Mouse (Mus musculus): ENCODE data around the gene Rcn2. TPM values are rescaled to one million over a fixed set of nuclear protein-coding genes. Genes with fewer than 3 reads are reported as not detected.
A peak's percentile ranks its signal among the peaks of the same experiment; 100 is the strongest.

Gene Rcn2
- total and polyA plus RNA-seq, 3 experiments: 16.8 to 56.6 (median 30.8) TPM

DNA sequence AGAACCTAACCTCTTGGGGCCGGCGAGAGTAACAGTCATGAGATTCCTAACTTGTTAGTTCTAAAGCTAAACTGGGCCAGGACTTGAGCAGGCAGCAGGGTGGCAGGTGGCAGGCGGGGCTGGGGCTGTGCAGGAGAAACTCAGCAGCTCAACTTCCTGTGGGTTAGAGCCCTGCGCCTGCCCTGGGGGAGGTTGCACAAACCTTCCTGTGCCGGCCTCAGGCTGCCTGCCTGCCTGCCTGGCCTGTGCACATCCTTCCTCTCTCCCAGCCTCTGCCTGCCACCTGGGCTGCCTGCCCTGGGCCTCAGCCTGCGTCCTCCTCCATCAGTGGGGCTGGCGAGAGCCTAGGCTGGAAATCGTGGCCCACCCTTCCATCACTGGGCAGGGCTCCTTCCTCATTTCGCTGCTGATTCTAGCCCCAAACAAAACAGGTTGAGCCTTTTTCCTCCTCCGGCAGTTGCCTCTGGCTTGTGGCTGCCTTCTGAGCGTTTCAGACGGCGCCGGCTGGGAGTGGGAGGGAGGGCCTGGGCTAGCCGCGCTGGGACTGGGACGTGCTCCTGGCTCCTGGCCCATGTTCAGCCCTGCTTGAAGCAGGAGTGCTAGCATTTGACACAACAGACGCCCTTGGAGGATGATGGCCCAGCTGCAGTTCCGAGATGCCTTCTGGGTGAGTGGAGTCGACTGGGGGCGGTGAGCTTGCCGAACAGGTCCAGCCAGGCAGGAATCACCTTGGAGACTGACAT lies 48.3 kb downstream of the Rcn2 start, which contains the start of gene Pstpip1:
Gene Pstpip1 (plus strand): TSS at position 185 of the 743 bp plus-strand sequence.
- TF ChIP-seq MAX (IDR thresholded peaks at IDR 0.05; ENCODE audit: low read length) (no peak), ELF1 (IDR thresholded peaks at IDR 0.05; ENCODE audit: low read depth, low read length) (no peak), ETS1 (conservative IDR thresholded peaks at IDR 0.05; ENCODE audit: low read depth, low read length) (no peak), MXI1 (IDR thresholded peaks at IDR 0.05; ENCODE audit: low read depth, low read length) (no peak), TBP (conservative IDR thresholded peaks at IDR 0.05; ENCODE audit: low read depth, low read length) (0 out of 2 replicates have a peak, but pooled peaks have one; percentile 56), BHLHE40 (IDR thresholded peaks at IDR 0.05; ENCODE audit: low read depth, low read length) (no peak), MEF2A (IDR thresholded peaks at IDR 0.05; ENCODE audit: borderline replicate concordance, low read depth, low read length) (no peak), PAX5 (IDR thresholded peaks at IDR 0.05; ENCODE audit: low read length) (no peak), MAZ (IDR thresholded peaks at IDR 0.05; ENCODE audit: low read depth, low read length) (no peak), POLR2A (IDR thresholded peaks at IDR 0.05; ENCODE audit: low read depth, low read length) (peak; percentile 58; the same call in 1 of the 2 replicates), CTCF (conservative IDR thresholded peaks at IDR 0.05 in 1 of 2, IDR thresholded peaks at IDR 0.05 in 1 of 2; ENCODE audit: low read depth in 2 of 2, low read length in 2 of 2) (no peak), ZMIZ1 (IDR thresholded peaks at IDR 0.05; ENCODE audit: low read depth, low read length) (no peak), ZKSCAN1 (IDR thresholded peaks at IDR 0.05; ENCODE audit: borderline replicate concordance, low read depth, low read length) (no peak), RAD21 (IDR thresholded peaks at IDR 0.05; ENCODE audit: low read depth, low read length) (no peak), USF2 (conservative IDR thresholded peaks at IDR 0.05; ENCODE audit: low read depth, low read length) (no peak), JUND (conservative IDR thresholded peaks at IDR 0.05; ENCODE audit: low read depth, low read length) (no peak), RCOR1 (conservative IDR thresholded peaks at IDR 0.05; ENCODE audit: low read depth, low read length) (no peak), JUN (IDR thresholded peaks at IDR 0.05; ENCODE audit: insufficient read depth, low read depth, low read length) (no peak), MAFK (IDR thresholded peaks at IDR 0.05; ENCODE audit: insufficient replicate concordance, low read length) (no peak), ZC3H11A (IDR thresholded peaks at IDR 0.05; ENCODE audit: low read depth, low read length) (no peak), NRF1 (IDR thresholded peaks at IDR 0.05; ENCODE audit: low read depth, low read length) (peak; percentile 39; the same call in 1 of the 2 replicates), NELFE (IDR thresholded peaks at IDR 0.05; ENCODE audit: low read depth, low read length) (peak; percentile 55; the same call in 1 of the 2 replicates), TCF12 (IDR thresholded peaks at IDR 0.05; ENCODE audit: low read depth, low read length) (no peak), HCFC1 (IDR thresholded peaks at IDR 0.05; ENCODE audit: low read depth, low read length) (no peak), UBTF (IDR thresholded peaks at IDR 0.05; ENCODE audit: low read depth, low read length) (peak; percentile 64; the same call in 1 of the 2 replicates), SIN3A (IDR thresholded peaks at IDR 0.05; ENCODE audit: low read length) (0 out of 2 replicates have a peak, but pooled peaks have one; percentile 20)
- Histone ChIP-seq H3K9ac (ENCODE audit: insufficient read depth, low read depth) (no peak within 1 kb of the TSS), H3K9me3 (replicated peaks; ENCODE audit: low read length) (no peaks in the 10 kb centered on the region), H3K36me3 (replicated peaks in 1 of 2; ENCODE audit: control insufficient read depth in 1 of 2, insufficient read depth in 1 of 2, low read length in 1 of 2) (peaks cover 0 to 10% of the 10 kb centered on the region in 2 experiments), H3K4me2 (ENCODE audit: insufficient read depth, low read depth, poor library complexity, severe bottlenecking) (no peak within 1 kb of the TSS), H3K79me2 (replicated peaks; ENCODE audit: control insufficient read depth, extremely low read depth, insufficient read depth, poor library complexity, severe bottlenecking) (no peaks in the 10 kb centered on the region), H3K27me3 (replicated peaks) (no peaks in the 10 kb centered on the region), H3K4me3 (replicated peaks in 1 of 3; ENCODE audit: low read depth in 2 of 3, low read length in 2 of 3, poor library complexity in 1 of 3) (peak within 1 kb of the TSS; percentile 54 to 66 (median 55)), H3K4me1 (ENCODE audit: control insufficient read depth in 1 of 2, insufficient read depth in 2 of 2) (peaks cover 9 to 56% of the 10 kb centered on the region in 2 experiments), H3K27ac (ENCODE audit: insufficient read depth, low read depth) (peak within 1 kb of the TSS; percentile 20; the same call in 1 of the 2 replicates)
- dilution Hi-C loops (cut with MboI; ENCODE audit: extremely low pct_ligation_motif_present, extremely low pct_unique_long_range_greater_than_20kb, low sequenced_read_pairs) (no loop called here), in situ Hi-C loops (cut with MboI; ENCODE audit: low pct_ligation_motif_present, low pct_unique_long_range_greater_than_20kb, low sequenced_read_pairs) (no loop called here)
- DNase-seq (ENCODE audit: extremely low read depth): peak; percentile 63
